Mouse (Mus musculus) lung, postnatal 0 days (tissue): Measurements from ENCODE around the gene Fam76b.

ENCODE experiments used
- CTCF ChIP-seq: IDR thresholded peaks from 2 replicates; pipeline ENCODE4 v1.5.1; 2016; ENCODE audit warnings: antibody characterized with exemption, mild to moderate bottlenecking
- EP300 ChIP-seq: IDR thresholded peaks from 2 replicates; pipeline ENCODE4 v1.6.1; 2016; ENCODE audit warnings: antibody characterized with exemption, mild to moderate bottlenecking, control low read depth

DNA sequence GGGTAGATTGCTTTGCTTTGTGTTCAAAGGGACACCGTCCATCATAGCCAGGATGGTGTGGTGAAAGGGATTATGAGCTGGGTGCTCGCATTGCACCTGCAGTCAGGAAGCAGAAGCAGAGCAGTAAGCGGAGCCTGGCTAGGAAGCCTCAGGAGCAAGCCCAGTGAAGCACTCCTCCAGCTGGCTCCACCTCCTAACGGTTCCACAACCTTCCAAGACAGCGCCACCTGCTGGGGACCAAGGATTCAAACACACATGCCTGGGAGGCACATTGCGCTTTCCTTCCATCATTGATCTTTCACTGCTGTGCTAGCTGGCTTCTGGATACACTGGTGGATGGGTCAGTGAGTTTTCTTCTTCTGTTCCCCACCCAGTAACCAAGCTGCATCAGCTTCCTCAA, 64.4 kb downstream of the Fam76b start:
- TF ChIP-seq CTCF (peak; percentile 47), EP300 (no peak)
